Mouse (Mus musculus) thymus, postnatal 4 days (tissue): ENCODE measurements around the gene 2310033P09Rik.

Experiments used
- DNase-seq: peaks from one replicate; pipeline ENCODE4 v3.0.0; 2021

Gene 2310033P09Rik

GRCm38 (mm10) chr11:59208153-59208831, at the start of gene 2310033P09Rik:
Gene 2310033P09Rik (plus strand): TSS chr11:59208321.
- peak; percentile 94 for DNase-seq

GRCm38 (mm10) chr11:59159099-59159498, 49.0 kb upstream of the 2310033P09Rik start:
- no peak for DNase-seq

DNA sequence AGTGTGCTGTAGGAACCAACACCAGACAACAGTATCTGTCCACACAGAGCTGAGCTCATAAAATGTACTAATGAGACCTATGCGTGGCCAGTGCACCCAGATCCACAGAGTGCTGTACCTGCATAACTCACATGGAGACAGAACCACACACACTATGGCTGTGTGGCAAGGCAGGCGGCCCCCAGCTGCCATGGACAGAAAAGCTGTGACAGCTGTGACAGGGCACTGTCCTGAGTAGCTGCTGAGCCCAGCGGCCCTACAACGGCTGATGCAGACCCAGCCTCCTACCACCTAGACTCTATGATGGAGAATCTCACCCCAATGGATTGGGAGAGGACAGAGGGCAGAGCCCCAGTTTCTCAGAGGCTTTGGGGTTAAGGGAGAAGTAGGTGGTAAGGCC, 48.6 kb upstream of the 2310033P09Rik start:
- no peak for DNase-seq

GRCm38 (mm10) chr11:59161398-59161797, 46.7 kb upstream of the 2310033P09Rik start:
- DNase-seq, result no peak

DNA sequence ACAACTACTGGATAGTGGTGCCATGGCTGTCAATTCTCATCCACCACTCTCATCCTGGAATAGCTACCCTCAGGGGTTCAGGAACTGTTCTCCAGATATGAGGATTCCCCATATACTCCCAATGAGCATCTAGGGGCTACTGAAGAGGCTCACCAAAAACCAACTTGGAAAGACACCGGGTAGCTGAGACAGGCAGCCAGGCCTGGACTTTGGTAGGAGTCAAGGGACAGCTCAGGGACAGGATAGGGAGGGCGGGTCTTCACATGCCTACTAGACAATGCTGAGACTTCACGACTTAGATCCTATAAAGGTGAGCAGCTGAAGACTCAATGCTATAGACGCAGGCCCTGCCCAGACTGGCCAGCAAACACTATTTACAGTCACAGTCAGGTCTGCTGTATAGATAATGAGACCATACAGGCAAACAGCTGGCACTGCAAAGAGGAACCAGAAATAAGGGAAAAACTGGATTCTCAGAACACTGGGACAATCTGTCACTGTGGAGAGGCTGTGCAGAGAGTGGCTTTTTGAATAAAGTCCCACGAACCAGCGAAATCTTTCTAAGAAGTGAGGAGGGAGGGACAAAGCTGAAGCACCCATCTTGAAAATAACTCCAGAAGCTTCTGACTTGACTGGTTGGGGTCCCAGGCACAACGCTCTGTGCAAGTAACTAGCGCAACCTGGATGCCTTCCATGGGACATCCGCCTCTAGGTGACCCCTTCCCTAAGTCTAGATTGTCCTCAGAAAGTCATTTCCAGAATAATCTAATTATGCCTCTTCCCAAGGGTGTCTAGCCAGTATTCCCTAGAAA, 45.5 kb upstream of the 2310033P09Rik start:
- no peak for DNase-seq

GRCm38 (mm10) chr11:59163255-59164236, 44.6 kb upstream of the 2310033P09Rik start, which contains the start of gene Iba57:
Gene Iba57 (minus strand): TSS chr11:59163739.
- DNase-seq, result peak; percentile 97

- DNase-seq, result no peak
Observed at GRCm38 (mm10) chr11:59164384-59164783, 43.7 kb upstream of the 2310033P09Rik start.

DNA sequence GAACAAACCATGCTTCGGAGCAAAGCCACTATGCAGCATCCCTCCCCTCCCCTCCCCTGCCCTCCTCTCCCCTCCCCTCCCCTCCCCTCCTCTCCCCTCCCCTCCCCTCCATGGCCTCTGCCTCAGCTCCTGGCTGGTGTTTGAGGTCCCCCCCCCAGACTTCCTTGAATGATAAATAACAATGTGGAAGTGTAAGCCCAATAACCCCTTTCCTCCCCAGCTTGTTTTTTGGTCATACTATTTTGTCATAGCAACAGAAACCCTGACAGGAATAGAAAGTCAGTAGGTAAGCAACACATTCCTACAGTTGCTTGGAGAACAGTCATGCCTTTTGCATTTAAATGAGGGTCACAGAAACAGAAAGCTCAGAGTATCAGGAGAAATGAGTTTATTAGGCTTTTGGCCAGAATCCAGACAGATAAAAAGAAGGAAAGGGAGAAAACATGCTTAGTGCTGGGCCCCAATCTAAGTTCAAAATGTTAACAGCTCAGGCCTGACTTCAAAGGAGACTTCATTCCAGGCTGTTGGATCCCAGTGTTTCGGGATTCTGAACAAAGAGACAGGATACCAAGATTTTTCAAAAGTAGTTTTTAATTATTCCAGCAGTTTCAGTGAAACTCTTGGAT, 42.4 kb upstream of the 2310033P09Rik start:
- no peak for DNase-seq

DNA sequence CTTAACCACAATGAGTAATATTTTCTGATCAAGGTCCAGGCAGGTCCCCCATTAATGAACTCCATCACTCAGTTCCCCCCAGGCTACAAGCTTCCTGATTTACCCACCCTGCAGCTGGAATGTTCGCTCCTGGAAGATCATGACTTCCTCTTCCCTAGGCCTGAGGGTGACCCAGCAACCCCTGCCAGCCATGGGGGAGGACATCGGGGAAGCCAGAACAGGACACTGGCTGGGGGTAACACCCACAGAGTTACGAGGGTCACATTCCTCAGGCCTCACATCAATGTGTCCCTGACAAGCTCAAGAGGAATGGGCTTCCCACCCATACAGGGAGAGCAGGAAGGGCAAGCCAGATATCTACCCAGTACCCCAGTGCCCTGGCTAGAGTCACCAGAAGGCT, 38.3 kb upstream of the 2310033P09Rik start:
- DNase-seq, result no peak

DNA sequence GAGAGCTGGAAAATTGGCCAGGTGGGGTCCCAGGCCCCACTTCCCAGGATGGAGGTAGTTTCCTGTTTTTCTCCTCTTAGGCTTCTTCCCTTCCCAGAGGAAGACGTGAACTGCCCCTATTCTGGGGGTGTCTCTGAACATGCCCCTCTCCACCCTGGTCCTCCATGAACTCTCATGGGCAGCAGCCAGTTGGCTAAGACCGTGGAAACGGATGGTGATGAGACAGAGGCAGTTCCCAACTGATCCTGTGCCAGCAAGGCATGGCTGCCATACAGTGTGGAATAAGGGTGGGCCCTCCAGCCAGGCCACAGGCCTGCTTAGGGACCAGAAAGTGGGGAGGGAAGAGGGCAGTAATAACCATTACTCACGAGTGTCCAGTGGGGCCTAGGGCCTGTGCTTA, 37.6 kb upstream of the 2310033P09Rik start:
- DNase-seq, result no peak

DNA sequence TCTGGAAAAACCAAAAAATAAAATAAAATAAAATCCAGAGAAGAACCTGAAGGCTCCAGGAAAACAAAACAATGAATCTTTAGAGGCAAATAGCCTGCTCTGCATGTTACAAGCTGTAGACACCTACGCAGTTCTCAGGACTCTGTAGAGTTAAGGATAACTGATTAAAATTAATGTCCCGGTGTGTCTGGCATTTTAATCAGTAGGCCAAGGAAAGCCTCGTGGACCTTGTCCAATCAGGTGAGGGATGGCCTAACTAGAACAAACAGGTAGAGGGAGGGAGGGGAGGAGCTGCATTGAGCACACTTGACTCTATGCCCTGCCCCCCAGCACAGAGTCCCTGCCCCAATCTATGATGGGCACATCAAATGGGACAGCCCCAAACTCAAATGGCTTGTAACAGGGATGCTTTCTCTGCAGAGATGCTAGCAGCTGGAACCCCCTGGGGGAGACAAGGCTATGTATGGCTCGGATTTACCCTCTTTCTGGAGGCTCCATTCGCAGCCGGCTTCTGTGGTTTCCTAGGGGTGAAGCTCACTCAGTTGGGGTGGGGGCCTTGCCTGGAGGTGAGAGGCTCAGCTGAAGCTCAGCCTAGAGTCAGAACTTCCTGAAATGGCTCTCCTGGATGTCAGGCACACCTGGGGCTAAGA, 33.8 kb upstream of the 2310033P09Rik start:
- no peak for DNase-seq

- no peak for DNase-seq
Observed at GRCm38 (mm10) chr11:59176475-59176874, 31.6 kb upstream of the 2310033P09Rik start.

- DNase-seq, result no peak
Observed at GRCm38 (mm10) chr11:59176921-59177320, 31.2 kb upstream of the 2310033P09Rik start.

GRCm38 (mm10) chr11:59182864-59183331, 25.2 kb upstream of the 2310033P09Rik start, which contains the start of gene Gjc2:
Gene Gjc2 (minus strand): TSS chr11:59183213.
- peak; percentile 9 for DNase-seq

DNA sequence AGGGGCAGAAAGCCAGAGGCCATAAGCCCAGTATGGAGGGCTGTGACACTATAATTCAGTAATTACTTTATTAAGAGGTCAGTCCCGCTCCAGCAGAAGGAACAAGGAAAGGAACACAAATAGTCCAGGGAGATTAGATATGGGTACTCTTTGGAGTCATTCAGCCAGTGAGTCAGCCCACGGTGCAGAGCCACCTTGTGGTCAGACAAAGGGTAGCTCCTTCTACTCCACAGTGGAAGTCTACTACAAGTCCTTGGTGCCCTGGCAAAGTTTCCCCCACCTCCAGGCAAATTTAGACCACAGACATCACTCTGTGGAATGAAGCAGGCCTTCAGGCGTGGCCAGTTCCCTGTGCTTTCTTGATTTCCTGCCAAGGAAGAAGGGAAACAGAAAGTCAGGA, 24.3 kb upstream of the 2310033P09Rik start:
- peak; percentile 58 for DNase-seq

DNA sequence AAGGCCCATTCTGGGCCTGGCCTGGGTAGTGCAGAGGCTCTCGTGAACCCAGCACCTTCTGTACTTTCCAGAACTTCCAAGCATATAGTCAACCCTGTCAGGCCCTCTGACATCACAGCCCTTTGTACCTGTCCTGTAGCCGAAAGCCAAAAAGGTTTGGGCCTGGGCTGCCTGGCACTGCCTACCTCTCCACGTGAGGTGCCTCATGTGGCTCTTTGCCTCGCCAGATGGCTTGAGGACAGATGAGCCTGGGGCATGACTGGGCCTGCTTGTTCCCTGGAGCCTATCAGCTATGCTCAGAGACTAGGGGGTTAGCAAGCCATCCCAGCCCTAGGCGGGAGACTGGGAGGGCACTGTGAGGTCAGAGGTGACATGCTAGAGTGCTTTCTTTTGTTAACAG, 22.6 kb upstream of the 2310033P09Rik start:
- DNase-seq, result no peak

DNA sequence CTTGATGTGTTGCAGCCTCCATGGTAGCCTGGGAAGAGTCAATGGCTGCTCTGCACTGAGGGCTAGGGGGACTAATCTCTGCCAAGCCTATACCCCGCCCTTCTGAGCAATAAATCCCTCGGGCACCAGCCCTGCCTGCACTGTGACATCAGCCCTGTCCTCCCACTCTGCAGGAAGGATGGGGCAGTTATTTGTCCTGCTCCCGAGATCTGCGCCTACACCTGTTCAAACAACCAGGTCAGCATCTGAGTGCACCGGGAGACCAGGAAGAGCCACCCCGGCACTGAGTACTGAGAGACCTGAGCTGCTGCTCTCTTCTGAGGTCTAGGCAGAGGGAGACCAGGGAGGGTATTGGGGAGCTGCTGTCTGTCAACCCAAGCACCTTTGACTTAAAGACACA, 20.4 kb upstream of the 2310033P09Rik start:
- DNase-seq, result no peak

- DNase-seq, result peak; percentile 90
Observed at GRCm38 (mm10) chr11:59191231-59192058, 16.7 kb upstream of the 2310033P09Rik start.

GRCm38 (mm10) chr11:59192059-59192386, 16.1 kb upstream of the 2310033P09Rik start, which contains the start of gene Guk1:
Gene Guk1 (minus strand): TSS chr11:59192212.
- DNase-seq, result no peak

- no peak for DNase-seq
Observed at GRCm38 (mm10) chr11:59196230-59196629, 11.9 kb upstream of the 2310033P09Rik start.
